Mouse (Mus musculus) spleen, postnatal 14 days (tissue): ENCODE measurements around the gene Kbtbd4.
A peak's percentile ranks its signal among the peaks of the same experiment; 100 is the strongest.
"Not testable (repeated sequence)": the region's sequence is repeated elsewhere in the genome, so short reads cannot be mapped to it uniquely, and the experiment has no call there.

ENCODE experiments used
- DNase-seq, 2 experiments: peaks; one replicate each; pipeline ENCODE4 v3.0.0; 2021 to 2022; ENCODE audit warnings: low spot score in 2 of 2

Kbtbd4 gene

GRCm38 (mm10) chr2:90904076-90904855, at the start of gene Kbtbd4, which contains the start of gene Ndufs3:
TSS of gene Kbtbd4 (plus strand) at chr2:90904740.
TSS of gene Ndufs3 (minus strand) at chr2:90904827.
- peak; percentile 77 to 88 for DNase-seq

- no peak for DNase-seq
These were observed 43.1 kb upstream of the Kbtbd4 start for GRCm38 (mm10) chr2:90861486-90861885.

GRCm38 (mm10) chr2:90864184-90864583, 40.4 kb upstream of the Kbtbd4 start:
- DNase-seq = no peak

GRCm38 (mm10) chr2:90866524-90866923, 38.0 kb upstream of the Kbtbd4 start:
- DNase-seq = peak; percentile 61 to 78

GRCm38 (mm10) chr2:90870136-90870601, 34.4 kb upstream of the Kbtbd4 start:
- no peak for DNase-seq

GRCm38 (mm10) chr2:90871180-90871961, 33.2 kb upstream of the Kbtbd4 start:
- no peak for DNase-seq

GRCm38 (mm10) chr2:90874025-90874424, 30.5 kb upstream of the Kbtbd4 start:
- no peak for DNase-seq

- DNase-seq = no peak
These were observed 29.3 kb upstream of the Kbtbd4 start for GRCm38 (mm10) chr2:90875239-90875638.

- no peak for DNase-seq
These were observed 26.8 kb upstream of the Kbtbd4 start for GRCm38 (mm10) chr2:90877584-90878259.

- DNase-seq = no peak
These were observed 25.1 kb upstream of the Kbtbd4 start for GRCm38 (mm10) chr2:90879419-90879818.

GRCm38 (mm10) chr2:90880144-90880785, 24.3 kb upstream of the Kbtbd4 start:
- no peak for DNase-seq

- DNase-seq = no peak
These were observed 22.7 kb upstream of the Kbtbd4 start for GRCm38 (mm10) chr2:90881824-90882223.

- DNase-seq = no peak
These were observed 19.1 kb upstream of the Kbtbd4 start, which contains the start of gene C1qtnf4 for GRCm38 (mm10) chr2:90885218-90886041. TSS of gene C1qtnf4 (plus strand) at chr2:90885860.

- DNase-seq = no peak
These were observed 18.1 kb upstream of the Kbtbd4 start for GRCm38 (mm10) chr2:90886436-90886835.

GRCm38 (mm10) chr2:90887627-90888026, 16.9 kb upstream of the Kbtbd4 start:
- DNase-seq = no peak

GRCm38 (mm10) chr2:90889550-90890548, 14.7 kb upstream of the Kbtbd4 start:
- peak; percentile 23 to 39 for DNase-seq

GRCm38 (mm10) chr2:90893673-90894298, 10.8 kb upstream of the Kbtbd4 start:
- DNase-seq = no peak

GRCm38 (mm10) chr2:90894299-90894677, 10.3 kb upstream of the Kbtbd4 start:
- not testable (repeated sequence) for DNase-seq

- DNase-seq = no peak
These were observed 1.1 kb upstream of the Kbtbd4 start for GRCm38 (mm10) chr2:90903398-90903797.
